Mouse (Mus musculus): ENCODE measurements around the gene Fbp1.
"Not testable (repeated sequence)": the region's sequence is repeated elsewhere in the genome, so short reads cannot be mapped to it uniquely, and the experiment has no call there.

Gene Fbp1

GRCm38 (mm10) chr13:62832239-62832638, 55.8 kb downstream of the Fbp1 start:
- DNase-seq: no peak

DNA sequence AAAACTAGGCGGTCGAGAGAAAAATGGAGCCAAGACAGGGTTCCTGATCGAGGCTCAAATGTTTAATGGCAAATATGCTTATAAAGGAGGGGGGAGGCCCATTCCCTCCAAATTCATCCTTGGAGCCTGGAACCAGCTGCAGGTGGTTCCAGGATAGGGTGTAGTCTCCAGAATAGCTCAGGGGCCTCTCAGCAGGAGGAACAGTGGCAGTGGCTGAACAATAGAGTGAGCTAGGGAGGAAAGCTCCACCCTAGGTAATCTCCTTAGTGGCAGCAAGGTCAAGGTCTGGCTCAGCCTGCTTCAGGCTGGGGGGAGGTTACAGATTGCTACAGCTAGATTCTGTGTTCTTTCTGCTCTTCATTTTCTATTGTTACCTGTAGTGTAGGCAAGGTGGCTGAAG, 72.4 kb downstream of the Fbp1 start:
- DNase-seq: not testable (repeated sequence)

All from kidney, adult 9 months (tissue).